Mouse (Mus musculus) liver, adult 2 months (tissue): Measurements from ENCODE around the gene Gorab. TPM values are rescaled to one million over a fixed set of nuclear protein-coding genes. Genes with fewer than 3 reads are reported as not detected.

Experiments
- DNase-seq: peaks from one replicate; pipeline ENCODE4 v3.0.0-alpha.2; 2011; ENCODE audit warnings: low read depth, low spot score; ENCODE audit errors: extremely low read depth
- H3K27ac ChIP-seq: fragments of 200-500 bp; replicated peaks from 2 replicates; pipeline ENCODE4 v1.5.1; 2012; ENCODE audit warnings: low read depth, mild to moderate bottlenecking, control low read depth, inconsistent platforms, low read length; ENCODE audit not compliant: insufficient read depth
- H3K27me3 ChIP-seq: fragments of 200-500 bp; 2 replicates; pipeline ENCODE4 v1.6.1; 2012; ENCODE audit warnings: mild to moderate bottlenecking, moderate library complexity, low read length, inconsistent platforms; ENCODE audit not compliant: control insufficient read depth, insufficient read depth
- H3K36me3 ChIP-seq: fragments of 200-500 bp; 2 replicates; pipeline ENCODE4 v1.6.1; 2012; ENCODE audit warnings: low read length, inconsistent platforms; ENCODE audit not compliant: control insufficient read depth, insufficient read depth
- H3K4me1 ChIP-seq: fragments of 200-500 bp; 2 replicates; pipeline ENCODE4 v1.6.1; 2011; ENCODE audit warnings: low read length; ENCODE audit not compliant: control insufficient read depth, insufficient read depth
- H3K4me3 ChIP-seq: fragments of 200-500 bp; 2 replicates; pipeline ENCODE4 v1.5.1; 2011; ENCODE audit warnings: low read depth, mild to moderate bottlenecking, control low read depth, low read length, moderate library complexity; ENCODE audit not compliant: insufficient read depth
- H3K79me2 ChIP-seq: fragments of 200-500 bp; 2 replicates; pipeline ENCODE4 v1.6.1; 2012; ENCODE audit warnings: inconsistent platforms, mild to moderate bottlenecking, low read length, moderate library complexity; ENCODE audit not compliant: control insufficient read depth, insufficient read depth
- H3K9ac ChIP-seq: fragments of 200-500 bp; 2 replicates; pipeline ENCODE4 v1.6.1; 2012; ENCODE audit warnings: low read depth, mild to moderate bottlenecking, control low read depth, inconsistent platforms, low read length
- CTCF ChIP-seq: fragments of 200-500 bp; IDR thresholded peaks from 2 replicates; pipeline ENCODE4 v1.5.1; 2011; ENCODE audit warnings: low read depth, low read length, control low read depth
- POLR2A ChIP-seq: fragments of 200-500 bp; IDR thresholded peaks from 2 replicates; pipeline ENCODE4 v1.6.1; 2011; ENCODE audit warnings: low read length, control low read depth; ENCODE audit not compliant: insufficient read depth; ENCODE audit errors: extremely low read depth
- WGBS: fragments of 180-500 bp; shearing (Covaris S2); methylation state at CpG from one replicate; pipeline ENCODE4 v1.1.7; 2018; 5-methylcytosine and 5-hydroxymethylcytosine counted together
- polyA plus RNA-seq: library from polyadenylated mRNA; depleted of rRNA; stranded (reverse); fragments of >200 nt; gene quantifications from 2 replicates; pipeline ENCODE4 v1.2.3, GENCODE M21; 2012
- total RNA-seq: library from RNA; depleted of rRNA; stranded (reverse); fragments of >200 nt; gene quantifications from 2 replicates; pipeline ENCODE4 v1.2.3, GENCODE M21; 2014

Gene Gorab
- total and polyA plus RNA-seq, 2 experiments, result 0.66 to 2.6 TPM

DNA sequence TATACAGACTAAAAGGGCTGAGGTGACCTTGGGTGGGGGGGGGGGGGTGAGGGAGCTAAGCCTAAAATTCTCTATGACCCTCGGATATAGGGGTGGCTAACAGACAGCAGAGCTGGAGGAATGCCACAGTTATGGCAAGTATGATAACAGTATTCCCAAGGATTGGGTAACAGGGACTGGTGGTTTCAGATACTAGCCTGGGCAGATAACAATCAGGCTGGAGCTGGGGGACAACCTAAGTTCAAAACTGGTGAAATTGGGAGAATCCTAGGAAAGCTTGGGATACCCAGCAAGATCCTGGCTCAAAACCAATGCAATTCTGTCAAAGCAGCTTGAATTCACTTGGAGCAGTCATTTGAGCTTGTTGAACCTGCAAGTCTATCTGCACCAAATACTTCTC, 22.9 kb downstream of the Gorab start:
- no peak for DNase-seq
- Histone ChIP-seq H3K27me3 (no peaks in the 10 kb centered on the region), H3K27ac (no peak overlapping the region), H3K4me1 (no peaks in the 10 kb centered on the region), H3K4me3 (no peak overlapping the region), H3K36me3 (peaks cover 6% of the 10 kb centered on the region), H3K79me2 (no peaks in the 10 kb centered on the region), H3K9ac (no peak overlapping the region)
- TF ChIP-seq POLR2A (no peak), CTCF (no peak)
- 54% methylated on average over 1 of the region's 1 CpGs for WGBS

- Histone ChIP-seq H3K27me3 (no peaks in the 10 kb centered on the region), H3K27ac (no peak overlapping the region), H3K9ac (no peak overlapping the region), H3K36me3 (peaks cover 2% of the 10 kb centered on the region; the same call in 1 of the 2 replicates), H3K4me3 (no peak overlapping the region), H3K79me2 (no peaks in the 10 kb centered on the region), H3K4me1 (no peaks in the 10 kb centered on the region)
- no peak for TF ChIP-seq POLR2A
- TF ChIP-seq CTCF, result no peak
- 66% methylated on average over 4 of the region's 4 CpGs for WGBS
- no peak for DNase-seq
Measured at GRCm38 (mm10) chr1:163380072-163380471, 23.4 kb downstream of the Gorab start.

DNA sequence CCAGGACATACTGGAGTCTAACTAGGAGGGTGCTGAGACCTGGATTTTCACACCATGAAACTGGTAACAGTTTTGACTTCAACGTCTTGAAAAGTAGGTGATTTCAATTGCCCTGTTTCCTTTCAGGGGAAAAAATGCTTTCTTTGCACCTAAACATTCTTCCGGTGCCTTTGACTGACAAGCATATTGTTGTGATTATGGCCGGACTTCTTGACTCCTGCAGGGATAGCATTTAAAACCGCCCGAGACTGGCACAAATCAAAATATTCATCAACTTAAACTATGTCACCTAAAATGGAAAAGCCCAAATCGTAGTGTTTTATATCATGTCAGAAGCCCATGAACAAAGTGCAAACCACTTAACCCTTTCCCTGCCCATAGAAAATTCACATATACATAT, 25.5 kb downstream of the Gorab start:
- Histone ChIP-seq H3K79me2 (no peaks in the 10 kb centered on the region), H3K27ac (no peak overlapping the region), H3K9ac (no peak overlapping the region), H3K4me3 (no peak overlapping the region), H3K36me3 (no peaks in the 10 kb centered on the region), H3K27me3 (no peaks in the 10 kb centered on the region), H3K4me1 (no peaks in the 10 kb centered on the region)
- 82% methylated on average over 6 of the region's 6 CpGs for WGBS
- no peak for DNase-seq
- TF ChIP-seq CTCF (no peak), POLR2A (no peak)

DNA sequence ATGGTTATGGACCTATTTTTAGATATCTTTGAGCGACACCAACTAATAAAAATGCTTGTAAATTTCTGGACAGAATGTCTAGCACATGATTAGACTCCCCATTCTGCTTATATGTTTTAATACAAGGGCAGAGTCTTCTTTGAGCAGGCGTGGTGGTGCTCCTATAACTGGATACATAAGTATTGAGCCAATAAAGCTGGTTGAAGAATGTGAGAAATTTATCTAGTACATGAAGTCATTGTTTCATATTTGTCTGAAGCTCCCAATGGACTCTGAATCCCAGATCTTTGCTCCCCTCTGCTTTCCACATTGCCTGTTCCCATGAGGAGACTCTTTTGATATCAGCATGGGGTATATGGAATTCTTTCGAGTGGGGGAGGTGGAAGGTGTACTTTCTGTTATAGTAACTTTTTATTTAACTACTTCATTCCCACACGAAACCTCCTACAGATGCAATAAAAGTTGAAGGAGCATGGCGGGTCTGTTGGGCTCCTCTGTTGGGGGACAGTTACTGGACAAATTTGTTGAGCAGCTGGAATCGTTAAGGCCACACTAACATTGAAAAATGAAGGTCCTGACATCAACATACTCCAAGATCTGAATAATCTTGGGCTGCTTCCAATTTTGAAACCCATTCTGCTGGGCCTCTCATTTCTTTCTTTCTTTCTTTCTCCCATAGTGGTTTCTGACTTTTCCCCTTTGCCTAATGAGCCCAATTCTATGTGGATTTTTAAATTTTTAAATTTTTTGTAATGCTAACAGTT, 26.5 kb downstream of the Gorab start:
- Histone ChIP-seq H3K4me3 (no peak overlapping the region), H3K4me1 (no peaks in the 10 kb centered on the region), H3K27ac (no peak overlapping the region), H3K36me3 (no peaks in the 10 kb centered on the region), H3K79me2 (no peaks in the 10 kb centered on the region), H3K27me3 (no peaks in the 10 kb centered on the region), H3K9ac (no peak overlapping the region)
- WGBS, result 81% methylated on average over 6 of the region's 6 CpGs
- DNase-seq, result no peak
- TF ChIP-seq POLR2A, result no peak
- no peak for TF ChIP-seq CTCF

- no peak overlapping the region for H3K27ac ChIP-seq
- TF ChIP-seq POLR2A (no peak), CTCF (no peak)
- no peak overlapping the region for H3K4me3 ChIP-seq
- H3K4me1 ChIP-seq, result no peaks in the 10 kb centered on the region
- no peak overlapping the region for H3K9ac ChIP-seq
- no peaks in the 10 kb centered on the region for H3K79me2 ChIP-seq
- no peaks in the 10 kb centered on the region for H3K27me3 ChIP-seq
- no peak for DNase-seq
- 83% methylated on average over 5 of the region's 5 CpGs for WGBS
- H3K36me3 ChIP-seq, result no peaks in the 10 kb centered on the region
Measured at GRCm38 (mm10) chr1:163374455-163374854, 29.0 kb downstream of the Gorab start.

DNA sequence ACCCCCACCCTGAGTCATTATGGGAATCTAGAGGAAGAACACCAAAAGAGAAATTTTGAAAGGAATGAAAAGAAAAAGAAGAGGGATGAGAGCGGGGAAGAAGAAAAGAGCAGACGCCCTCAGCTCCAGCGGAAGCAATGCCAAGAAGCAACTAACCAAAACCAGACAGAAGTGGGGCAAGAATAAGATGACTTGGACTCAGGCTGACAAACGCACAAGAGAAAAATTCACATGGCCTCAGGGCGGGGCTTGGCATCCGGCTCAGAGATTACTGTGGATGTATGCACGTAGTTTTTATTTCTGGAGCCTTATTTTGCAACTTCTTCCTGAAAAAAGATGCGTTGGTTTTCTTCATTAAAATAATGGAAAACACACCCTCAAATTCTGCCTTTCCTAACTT, 41.3 kb downstream of the Gorab start:
- H3K4me3 ChIP-seq, result no peak overlapping the region
- H3K9ac ChIP-seq, result no peak overlapping the region
- H3K27me3 ChIP-seq, result no peaks in the 10 kb centered on the region
- H3K36me3 ChIP-seq, result no peaks in the 10 kb centered on the region
- no peak overlapping the region for H3K27ac ChIP-seq
- H3K4me1 ChIP-seq, result no peaks in the 10 kb centered on the region
- DNase-seq, result no peak
- 78% methylated on average over 8 of the region's 8 CpGs for WGBS
- no peaks in the 10 kb centered on the region for H3K79me2 ChIP-seq
- TF ChIP-seq POLR2A (no peak), CTCF (no peak)
